Mouse (Mus musculus): ENCODE data around the gene Cdcp2.

DNA sequence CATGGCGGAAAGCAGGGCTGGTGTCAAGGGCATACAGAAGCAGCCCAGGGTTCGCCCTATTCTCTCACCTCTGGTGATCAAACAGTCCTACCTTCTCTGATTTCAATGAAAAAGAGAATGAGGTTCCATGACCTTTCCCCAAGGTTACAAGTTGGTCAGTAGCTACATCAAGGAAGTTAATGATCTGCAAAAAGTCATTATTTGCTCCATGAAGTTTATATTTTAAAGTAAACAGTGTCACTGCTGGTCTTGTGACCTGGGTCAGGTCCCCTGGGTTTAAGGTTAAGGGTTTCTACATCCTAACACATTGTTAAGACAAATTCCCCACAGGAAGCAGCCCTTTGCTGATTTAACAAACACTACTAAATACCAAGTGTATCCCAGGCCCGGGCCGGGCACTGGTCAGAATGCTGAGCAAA lies 60.3 kb downstream of the Cdcp2 start:
- TF ChIP-seq EP300 (IDR thresholded peaks at IDR 0.05; ENCODE audit: low read depth) = no peak
- TF ChIP-seq CTCF (IDR thresholded peaks at IDR 0.05; ENCODE audit: low read depth) = no peak

Measured in heart, postnatal 0 days (tissue).